Mouse (Mus musculus): ENCODE results near the gene Ski. TPM values are rescaled to one million over a fixed set of nuclear protein-coding genes. Genes with fewer than 3 reads are reported as not detected.
"Not testable (repeated sequence)": the region's sequence is repeated elsewhere in the genome, so short reads cannot be mapped to it uniquely, and the experiment has no call there.

The Ski gene
- total RNA-seq (2014; fragmentation: Nextera tagmentation) (16.3 and 16.4 TPM in 2 replicates), total RNA-seq (2017) (6.7 and 7.7 TPM in 2 replicates)

- no peak for ATAC-seq (replicated peaks; ENCODE audit: low FRiP score, low TSS enrichment, poor library complexity, severe bottlenecking)
Measured at GRCm38 (mm10) chr4:155222552-155222840, at the start of gene Ski. TSS of gene Ski (minus strand) at chr4:155222592.

- ATAC-seq (replicated peaks; ENCODE audit: low FRiP score, low TSS enrichment, poor library complexity, severe bottlenecking), result peak; percentile 63; the same call in 1 of the 2 replicates
Measured at GRCm38 (mm10) chr4:155268382-155268781, 46.0 kb upstream of the Ski start.

- no peak for ATAC-seq (replicated peaks; ENCODE audit: low FRiP score, low TSS enrichment, poor library complexity, severe bottlenecking)
Measured at GRCm38 (mm10) chr4:155267639-155268175, 45.3 kb upstream of the Ski start.

GRCm38 (mm10) chr4:155267047-155267543 lies 44.7 kb upstream of the Ski start:
- no peak for ATAC-seq (replicated peaks; ENCODE audit: low FRiP score, low TSS enrichment, poor library complexity, severe bottlenecking)

GRCm38 (mm10) chr4:155264521-155265321 lies 42.3 kb upstream of the Ski start:
- no peak for ATAC-seq (replicated peaks; ENCODE audit: low FRiP score, low TSS enrichment, poor library complexity, severe bottlenecking)

GRCm38 (mm10) chr4:155252253-155252652 lies 29.9 kb upstream of the Ski start:
- ATAC-seq (replicated peaks; ENCODE audit: low FRiP score, low TSS enrichment, poor library complexity, severe bottlenecking), result no peak

GRCm38 (mm10) chr4:155251147-155251546 lies 28.8 kb upstream of the Ski start:
- ATAC-seq (replicated peaks; ENCODE audit: low FRiP score, low TSS enrichment, poor library complexity, severe bottlenecking), result no peak

- peak; percentile 12; the same call in 1 of the 2 replicates for ATAC-seq (replicated peaks; ENCODE audit: low FRiP score, low TSS enrichment, poor library complexity, severe bottlenecking)
Measured at GRCm38 (mm10) chr4:155250361-155251117, 28.1 kb upstream of the Ski start.

GRCm38 (mm10) chr4:155249648-155250351 lies 27.4 kb upstream of the Ski start, which contains the start of gene Faap20:
TSS of gene Faap20 (plus strand) at chr4:155249802.
- peak; percentile 81 for ATAC-seq (replicated peaks; ENCODE audit: low FRiP score, low TSS enrichment, poor library complexity, severe bottlenecking)

GRCm38 (mm10) chr4:155249257-155249647 lies 26.9 kb upstream of the Ski start:
- ATAC-seq (replicated peaks; ENCODE audit: low FRiP score, low TSS enrichment, poor library complexity, severe bottlenecking), result peak; percentile 84

GRCm38 (mm10) chr4:155248054-155248453 lies 25.7 kb upstream of the Ski start:
- not testable (repeated sequence) for ATAC-seq (replicated peaks; ENCODE audit: low FRiP score, low TSS enrichment, poor library complexity, severe bottlenecking)

GRCm38 (mm10) chr4:155246691-155247105 lies 24.3 kb upstream of the Ski start:
- no peak for ATAC-seq (replicated peaks; ENCODE audit: low FRiP score, low TSS enrichment, poor library complexity, severe bottlenecking)

GRCm38 (mm10) chr4:155245770-155246492 lies 23.5 kb upstream of the Ski start:
- ATAC-seq (replicated peaks; ENCODE audit: low FRiP score, low TSS enrichment, poor library complexity, severe bottlenecking), result no peak

GRCm38 (mm10) chr4:155243233-155243632 lies 20.8 kb upstream of the Ski start:
- no peak for ATAC-seq (replicated peaks; ENCODE audit: low FRiP score, low TSS enrichment, poor library complexity, severe bottlenecking)

- no peak for ATAC-seq (replicated peaks; ENCODE audit: low FRiP score, low TSS enrichment, poor library complexity, severe bottlenecking)
Measured at GRCm38 (mm10) chr4:155242292-155242691, 19.9 kb upstream of the Ski start.

GRCm38 (mm10) chr4:155241789-155242188 lies 19.4 kb upstream of the Ski start:
- ATAC-seq (replicated peaks; ENCODE audit: low FRiP score, low TSS enrichment, poor library complexity, severe bottlenecking), result no peak

- ATAC-seq (replicated peaks; ENCODE audit: low FRiP score, low TSS enrichment, poor library complexity, severe bottlenecking), result no peak
Measured at GRCm38 (mm10) chr4:155239494-155239893, 17.1 kb upstream of the Ski start.

GRCm38 (mm10) chr4:155238276-155238675 lies 15.9 kb upstream of the Ski start:
- no peak for ATAC-seq (replicated peaks; ENCODE audit: low FRiP score, low TSS enrichment, poor library complexity, severe bottlenecking)

All from megakaryocyte-erythroid progenitor cell, adult 5-6 weeks (primary cell).